Mouse (Mus musculus) E14TG2a.4 (cell line): Measurements from ENCODE around the gene Sord.

Experiments
- H3K27me3 ChIP-seq: 2 replicates; pipeline ENCODE4 v1.6.1; 2014; ENCODE audit warnings: low read length, control low read depth; ENCODE audit not compliant: insufficient read depth
- H3K36me3 ChIP-seq: 2 replicates; pipeline ENCODE4 v1.6.1; 2014; ENCODE audit warnings: low read length, control low read depth; ENCODE audit not compliant: insufficient read depth
- H3K4me1 ChIP-seq: replicated peaks from 2 replicates; pipeline ENCODE4 v1.6.1; 2014; ENCODE audit warnings: low read depth, low read length, control low read depth
- H3K4me3 ChIP-seq: replicated peaks from 2 replicates; pipeline ENCODE4 v1.5.1; 2014; ENCODE audit warnings: mild to moderate bottlenecking, low read length
- H3K9me3 ChIP-seq: 2 replicates; pipeline ENCODE4 v1.6.1; 2014; ENCODE audit warnings: low read length, control low read depth
- CTCF ChIP-seq: conservative IDR thresholded peaks from 2 replicates; pipeline ENCODE4 v1.5.1; 2014; ENCODE audit warnings: low read length
- NANOG ChIP-seq: IDR thresholded peaks from 2 replicates; pipeline ENCODE4 v1.6.1; 2014; ENCODE audit warnings: borderline replicate concordance, low read length, mixed read lengths
- POU5F1 ChIP-seq: IDR thresholded peaks from 2 replicates; pipeline ENCODE4 v1.6.1; 2014; ENCODE audit warnings: low read length, borderline replicate concordance

Sord gene

GRCm38 (mm10) chr2:122313536-122313935, 79.0 kb downstream of the Sord start, which contains the start of gene Duoxa1:
Gene Duoxa1, minus strand, starts transcription at chr2:122313730.
- H3K27me3 ChIP-seq = peaks cover 74% of the 10 kb centered on the region
- no peaks in the 10 kb centered on the region for H3K36me3 ChIP-seq
- H3K4me1 ChIP-seq = peaks cover 40% of the 10 kb centered on the region
- TF ChIP-seq NANOG (no peak), CTCF (no peak), POU5F1 (no peak)
- H3K9me3 ChIP-seq = peaks cover 10% of the 10 kb centered on the region
- peak within 1 kb of the TSS; percentile 66 for H3K4me3 ChIP-seq
